Mouse (Mus musculus): ENCODE data around the gene Slc9a5. TPM values are rescaled to one million over a fixed set of nuclear protein-coding genes. Genes with fewer than 3 reads are reported as not detected.
A peak's percentile ranks its signal among the peaks of the same experiment; 100 is the strongest.

Gene Slc9a5
- total RNA-seq (2022): 10 to 100 TPM; 28.9 to 30.7 (median 29.7) TPM

GRCm38 (mm10) chr8:105348450-105349095, at the start of gene Slc9a5:
Gene Slc9a5 (plus strand): TSS chr8:105348843.
- DNase-seq (ENCODE audit: low spot score in 2 of 2): peak; percentile 47 to 50

- DNase-seq (ENCODE audit: low spot score in 2 of 2): no peak
These were observed 48.7 kb upstream of the Slc9a5 start for GRCm38 (mm10) chr8:105299962-105300361.

GRCm38 (mm10) chr8:105303396-105303795, 45.2 kb upstream of the Slc9a5 start:
- no peak for DNase-seq (ENCODE audit: low spot score in 2 of 2)

- DNase-seq (ENCODE audit: low spot score in 2 of 2): no peak
These were observed 44.8 kb upstream of the Slc9a5 start for GRCm38 (mm10) chr8:105303874-105304273.

- DNase-seq (ENCODE audit: low spot score in 2 of 2): no peak
These were observed 44.1 kb upstream of the Slc9a5 start for GRCm38 (mm10) chr8:105304325-105305210.

- no peak for DNase-seq (ENCODE audit: low spot score in 2 of 2)
These were observed 43.2 kb upstream of the Slc9a5 start, which contains the start of gene Elmo3 for GRCm38 (mm10) chr8:105305211-105306145. Gene Elmo3 (plus strand): TSS chr8:105305601.

- DNase-seq (ENCODE audit: low spot score in 2 of 2): no peak
These were observed 42.4 kb upstream of the Slc9a5 start for GRCm38 (mm10) chr8:105306146-105306691.

- DNase-seq (ENCODE audit: low spot score in 2 of 2): no peak
These were observed 41.0 kb upstream of the Slc9a5 start for GRCm38 (mm10) chr8:105307670-105308069.

GRCm38 (mm10) chr8:105308428-105308827, 40.2 kb upstream of the Slc9a5 start:
- no peak for DNase-seq (ENCODE audit: low spot score in 2 of 2)

GRCm38 (mm10) chr8:105309142-105309847, 39.3 kb upstream of the Slc9a5 start:
- no peak for DNase-seq (ENCODE audit: low spot score in 2 of 2)

GRCm38 (mm10) chr8:105310118-105310517, 38.5 kb upstream of the Slc9a5 start:
- DNase-seq (ENCODE audit: low spot score in 2 of 2): no peak

- DNase-seq (ENCODE audit: low spot score in 2 of 2): no peak
These were observed 36.9 kb upstream of the Slc9a5 start for GRCm38 (mm10) chr8:105311718-105312117.

GRCm38 (mm10) chr8:105312891-105313481, 35.7 kb upstream of the Slc9a5 start:
- DNase-seq (ENCODE audit: low spot score in 2 of 2): no peak

GRCm38 (mm10) chr8:105313622-105314402, 34.8 kb upstream of the Slc9a5 start:
- no peak for DNase-seq (ENCODE audit: low spot score in 2 of 2)

GRCm38 (mm10) chr8:105315073-105315769, 33.4 kb upstream of the Slc9a5 start:
- DNase-seq (ENCODE audit: low spot score in 2 of 2): no peak

GRCm38 (mm10) chr8:105317941-105318340, 30.7 kb upstream of the Slc9a5 start:
- DNase-seq (ENCODE audit: low spot score in 2 of 2): no peak

GRCm38 (mm10) chr8:105318662-105319190, 29.9 kb upstream of the Slc9a5 start:
- no peak for DNase-seq (ENCODE audit: low spot score in 2 of 2)

- no peak for DNase-seq (ENCODE audit: low spot score in 2 of 2)
These were observed 25.5 kb upstream of the Slc9a5 start for GRCm38 (mm10) chr8:105323183-105323582.
